Mouse (Mus musculus) midbrain, embryonic 13.5 days (tissue): ENCODE results near the gene Rpl14. TPM values are rescaled to one million over a fixed set of nuclear protein-coding genes. Genes with fewer than 3 reads are reported as not detected.
A peak's percentile ranks its signal among the peaks of the same experiment; 100 is the strongest.

Source experiments
- ATAC-seq: fragments of 200-750 bp; cut with Nextera tagmentation; 2 replicates; pipeline ENCODE4 v1.8.0; 2017; ENCODE audit warnings: mild to moderate bottlenecking, moderate TSS enrichment, moderate library complexity
- H3K27ac ChIP-seq: fragments of 300-500 bp; sonication (generic); 2 replicates; pipeline ENCODE4 v1.5.1; 2015; ENCODE audit warnings: inconsistent platforms, mild to moderate bottlenecking, moderate library complexity
- H3K27me3 ChIP-seq: fragments of 300-500 bp; sonication (generic); 2 replicates; pipeline ENCODE4 v1.6.1; 2015; ENCODE audit warnings: mild to moderate bottlenecking, inconsistent platforms
- H3K36me3 ChIP-seq: fragments of 300-500 bp; sonication (generic); 2 replicates; pipeline ENCODE4 v1.6.1; 2015; ENCODE audit warnings: mild to moderate bottlenecking, inconsistent platforms
- H3K4me1 ChIP-seq: fragments of 300-500 bp; sonication (generic); replicated peaks from 2 replicates; pipeline ENCODE4 v1.6.1; 2015; ENCODE audit warnings: inconsistent platforms
- H3K4me2 ChIP-seq: fragments of 300-500 bp; sonication (generic); replicated peaks from 2 replicates; pipeline ENCODE4 v1.6.1; 2015; ENCODE audit warnings: moderate library complexity, mild to moderate bottlenecking, inconsistent platforms
- H3K4me3 ChIP-seq: fragments of 300-500 bp; sonication (generic); replicated peaks from 2 replicates; pipeline ENCODE4 v1.5.1; 2015; ENCODE audit warnings: mild to moderate bottlenecking, inconsistent platforms
- H3K9ac ChIP-seq: fragments of 300-500 bp; sonication (generic); replicated peaks from 2 replicates; pipeline ENCODE4 v1.6.1; 2015; ENCODE audit warnings: mild to moderate bottlenecking, inconsistent platforms
- H3K9me3 ChIP-seq: fragments of 300-500 bp; sonication (generic); 2 replicates; pipeline ENCODE4 v1.6.1; 2016; ENCODE audit warnings: mild to moderate bottlenecking, inconsistent platforms
- WGBS: fragments of 180-500 bp; shearing (Covaris S2); methylation state at CpG from one replicate; pipeline ENCODE4 v1.1.7; 2015; 5-methylcytosine and 5-hydroxymethylcytosine counted together
- polyA plus RNA-seq: library from polyadenylated mRNA; unstranded; fragments of >200 nt; fragmentation: Nextera tagmentation; extraction: Ambion mirVana; gene quantifications from 2 replicates; pipeline ENCODE4 v1.2.1, GENCODE M21; 2015

Rpl14 gene
- polyA plus RNA-seq, 1 experiment from 2014 or later: 477 TPM

GRCm38 (mm10) chr9:120619709-120620408, 48.6 kb downstream of the Rpl14 start:
- H3K36me3 ChIP-seq: 0 out of 2 replicates have a peak, but pooled peaks cover 2% of the 10 kb centered on the region
- peaks cover 30% of the 10 kb centered on the region for H3K4me1 ChIP-seq
- peaks cover 20% of the 10 kb centered on the region for H3K9me3 ChIP-seq
- ATAC-seq: peak; percentile 94
- H3K9ac ChIP-seq: 0 out of 2 replicates have a peak overlapping the region, but pooled peaks have one; percentile 32
- peak overlapping the region; percentile 43 for H3K4me2 ChIP-seq
- peak overlapping the region; percentile 10; the same call in 1 of the 2 replicates for H3K4me3 ChIP-seq
- WGBS: 3% methylated on average over 26 of the region's 26 CpGs
- H3K27me3 ChIP-seq: no peaks in the 10 kb centered on the region
- H3K27ac ChIP-seq: peak overlapping the region; percentile 94

- Histone ChIP-seq H3K36me3 (0 out of 2 replicates have a peak, but pooled peaks cover 2% of the 10 kb centered on the region), H3K27ac (peak overlapping the region; percentile 94), H3K4me3 (no peak overlapping the region), H3K9ac (no peak overlapping the region), H3K4me1 (peaks cover 30% of the 10 kb centered on the region), H3K27me3 (no peaks in the 10 kb centered on the region), H3K9me3 (peaks cover 20% of the 10 kb centered on the region), H3K4me2 (peak overlapping the region; percentile 43)
- 0 out of 2 replicates have a peak, but pooled peaks have one; percentile 9 for ATAC-seq
- WGBS: 5% methylated on average over 4 of the region's 4 CpGs
These were observed 49.1 kb downstream of the Rpl14 start for GRCm38 (mm10) chr9:120620409-120620745.

Other genes with a start within 250 kb of the Rpl14 start
- gene Eif1b, start 79.2 kb upstream of the Rpl14 start, polyA plus RNA-seq: 328 and 344 TPM in 2 replicates
- gene Entpd3, start 31.6 kb upstream of the Rpl14 start, polyA plus RNA-seq: 1.1 and 1.2 TPM in 2 replicates